Mouse (Mus musculus) urinary bladder, adult 2 months (tissue): ENCODE data around the gene Prdx6. TPM values are rescaled to one million over a fixed set of nuclear protein-coding genes. Genes with fewer than 3 reads are reported as not detected.

ENCODE experiments used
- polyA plus RNA-seq: library from polyadenylated mRNA; depleted of rRNA; stranded (reverse); fragments of >200 nt; gene quantifications from 2 replicates; pipeline ENCODE4 v1.2.3, GENCODE M21; 2012; rRNA removed

The Prdx6 gene
- polyA plus RNA-seq, 1 experiment = 171 TPM

Other genes with a start within 250 kb of the Prdx6 start
- gene Zbtb37, start 216.4 kb downstream of the Prdx6 start, polyA plus RNA-seq = 4.1 and 4.2 TPM in 2 replicates
- gene Dars2, start 180.6 kb downstream of the Prdx6 start, polyA plus RNA-seq = 17.0 and 17.9 TPM in 2 replicates
- gene Cenpl, start 180.5 kb downstream of the Prdx6 start, polyA plus RNA-seq = 2.6 and 3.2 TPM in 2 replicates
- gene Klhl20, start 119.7 kb downstream of the Prdx6 start, polyA plus RNA-seq = 14.7 and 15.4 TPM in 2 replicates
- 0.12 and 0.23 TPM in 2 replicates for gene Ankrd45, start 108.5 kb downstream of the Prdx6 start, polyA plus RNA-seq
- not detected in 2 replicates for gene Tex50, start 91.9 kb downstream of the Prdx6 start, polyA plus RNA-seq
- not detected in 2 replicates for gene Tnfsf4, start 144.2 kb upstream of the Prdx6 start, polyA plus RNA-seq
- 0.04 TPM in 2 replicates for gene Tnfsf18, start 243.4 kb upstream of the Prdx6 start, polyA plus RNA-seq